Mouse (Mus musculus): ENCODE measurements around the gene Nptn. TPM values are rescaled to one million over a fixed set of nuclear protein-coding genes. Genes with fewer than 3 reads are reported as not detected.

The Nptn gene
- total RNA-seq, 2 experiments from 2014 or later, result 106 to 112 TPM

DNA sequence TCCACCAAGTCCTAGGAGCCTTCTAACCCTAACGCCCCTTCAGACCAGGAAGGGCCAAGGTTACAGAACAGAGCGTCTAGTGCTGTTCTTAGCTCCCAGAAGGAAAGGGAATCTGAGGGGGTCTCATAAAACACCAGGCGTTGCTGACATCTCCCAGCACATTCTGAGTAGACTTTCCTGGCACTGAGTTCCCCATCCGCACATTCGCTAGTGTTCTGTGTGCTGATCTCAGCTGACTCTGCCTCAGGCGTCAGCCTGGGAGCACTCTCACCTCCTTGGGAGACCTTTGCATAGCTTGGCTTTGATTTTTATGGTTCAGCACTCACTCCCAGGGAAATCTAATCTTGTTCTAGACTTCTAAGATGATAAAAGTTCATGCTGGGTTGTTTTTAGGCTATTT is 93.3 kb downstream of the Nptn start:
- DNase-seq, result no peak
- intact Hi-C loops (cut with DNase I), result no loop called here

DNA sequence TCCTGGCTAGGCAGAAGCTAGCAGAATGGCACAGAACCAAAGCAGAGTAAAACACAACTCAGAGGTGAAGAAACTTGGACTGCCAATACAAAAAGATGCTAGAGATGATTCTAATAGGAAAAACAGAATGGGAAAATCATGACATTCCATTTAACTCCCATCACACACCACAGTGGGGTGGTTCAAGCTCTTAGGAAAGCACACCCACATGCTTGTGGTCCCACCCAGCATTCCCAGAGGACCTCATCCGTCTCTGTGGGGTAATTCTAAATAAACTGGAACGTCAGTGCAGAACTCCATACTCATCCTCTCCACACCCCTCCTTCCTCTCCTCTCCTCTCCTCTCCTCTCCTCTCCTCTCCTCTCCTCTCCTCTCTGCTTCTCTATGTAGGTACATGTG is 99.4 kb downstream of the Nptn start:
- intact Hi-C loops (cut with DNase I), result no loop called here
- DNase-seq, result no peak

DNA sequence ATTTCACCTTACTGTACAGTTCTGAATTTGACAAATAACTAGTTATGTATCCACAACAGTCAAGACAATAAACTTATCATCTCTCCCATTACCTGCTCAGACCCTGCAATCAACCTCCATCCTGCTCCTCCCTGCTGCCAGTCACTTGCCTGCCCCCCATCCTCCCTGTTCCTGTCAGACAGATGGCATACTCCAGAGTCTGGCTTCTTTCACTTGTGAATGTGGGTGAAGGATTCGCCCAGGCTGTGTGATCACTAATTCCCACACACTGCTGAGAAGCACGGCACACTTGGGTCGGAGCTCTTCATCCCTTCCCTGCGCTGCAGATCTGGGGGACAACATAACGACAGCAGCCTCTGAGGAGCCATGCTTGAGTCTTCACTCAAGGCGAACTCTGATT is 100.1 kb downstream of the Nptn start:
- no peak for DNase-seq
- intact Hi-C loops (cut with DNase I), result no loop called here

DNA sequence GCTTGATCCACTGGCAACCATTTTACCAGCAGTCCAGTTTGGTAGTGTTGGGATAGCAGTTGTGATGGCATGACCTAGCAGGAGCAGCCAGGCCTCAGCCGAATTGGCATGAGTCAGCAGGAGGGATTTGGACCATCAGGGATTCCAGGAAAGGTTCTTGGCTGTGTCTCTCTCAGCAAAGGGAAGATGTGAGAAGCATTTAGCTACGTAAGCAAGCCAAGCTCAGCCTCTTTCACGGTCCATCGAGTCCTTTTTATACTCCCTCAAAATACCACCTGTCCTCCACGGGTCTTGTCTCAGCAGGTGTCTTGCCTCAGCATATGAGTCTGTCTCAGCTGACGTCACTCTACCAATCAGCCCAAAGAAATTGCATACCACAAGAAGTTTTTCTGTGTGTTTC is 101.3 kb downstream of the Nptn start:
- intact Hi-C loops (cut with DNase I), result no loop called here
- DNase-seq, result no peak

DNA sequence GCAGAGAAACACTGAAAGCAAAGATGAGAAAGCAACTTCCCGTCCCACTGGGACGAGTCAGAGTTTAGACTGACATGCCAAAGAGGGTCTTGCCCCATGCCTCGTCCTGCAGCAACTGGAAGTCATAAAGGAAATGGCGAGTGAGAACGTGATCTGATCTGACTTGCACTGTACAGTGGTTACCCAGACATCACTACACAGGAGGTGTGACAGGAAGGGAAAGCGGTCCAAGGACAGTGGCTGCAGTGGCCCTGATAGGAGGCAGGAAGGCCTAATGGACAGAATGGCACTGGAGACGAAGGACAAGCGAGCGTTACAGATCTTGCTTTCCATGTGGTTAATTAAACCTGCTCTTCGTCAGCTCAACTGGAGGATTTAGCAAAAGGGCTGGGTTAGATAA is 103.2 kb downstream of the Nptn start:
- intact Hi-C loops (cut with DNase I), result no loop called here
- DNase-seq, result no peak

DNA sequence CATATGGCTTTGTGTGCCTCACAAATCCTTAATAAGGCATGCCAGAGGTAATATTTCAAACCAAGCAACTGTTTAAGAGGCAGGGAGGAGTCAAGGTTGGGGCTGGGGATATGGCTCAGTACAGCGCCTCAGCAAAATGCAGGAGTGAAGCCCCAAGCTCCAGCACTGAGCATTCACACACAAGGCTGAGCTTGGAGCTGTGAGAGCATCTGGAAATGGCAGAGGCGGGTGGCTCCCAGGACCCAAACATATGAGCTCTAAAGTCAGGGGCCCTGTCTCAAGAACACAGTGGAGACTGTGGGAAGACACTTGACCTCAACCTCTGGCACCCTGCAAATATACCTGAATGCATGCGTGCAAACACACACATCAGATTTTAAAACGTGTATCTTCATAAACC is 106.0 kb downstream of the Nptn start:
- intact Hi-C loops (cut with DNase I), result no loop called here
- DNase-seq, result no peak

DNA sequence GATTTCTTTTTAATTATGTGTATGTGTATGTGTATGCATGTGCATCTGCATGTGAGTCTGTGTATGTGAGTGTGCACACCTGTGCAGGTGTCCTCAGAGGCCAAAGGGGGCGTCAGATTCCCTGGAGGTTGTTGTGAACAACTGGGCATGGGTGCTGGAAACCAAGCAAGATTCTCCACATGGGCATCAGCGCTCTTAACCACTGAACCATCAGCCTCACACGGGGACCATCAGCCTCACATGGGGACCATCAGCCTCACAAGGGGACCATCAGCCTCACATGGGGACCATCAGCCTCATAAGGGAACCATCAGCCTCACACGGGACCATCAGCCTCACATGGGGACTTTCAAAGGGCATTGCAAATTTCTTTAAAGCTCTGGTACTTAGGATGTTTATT is 108.7 kb downstream of the Nptn start:
- intact Hi-C loops (cut with DNase I), result no loop called here
- DNase-seq, result no peak

DNA sequence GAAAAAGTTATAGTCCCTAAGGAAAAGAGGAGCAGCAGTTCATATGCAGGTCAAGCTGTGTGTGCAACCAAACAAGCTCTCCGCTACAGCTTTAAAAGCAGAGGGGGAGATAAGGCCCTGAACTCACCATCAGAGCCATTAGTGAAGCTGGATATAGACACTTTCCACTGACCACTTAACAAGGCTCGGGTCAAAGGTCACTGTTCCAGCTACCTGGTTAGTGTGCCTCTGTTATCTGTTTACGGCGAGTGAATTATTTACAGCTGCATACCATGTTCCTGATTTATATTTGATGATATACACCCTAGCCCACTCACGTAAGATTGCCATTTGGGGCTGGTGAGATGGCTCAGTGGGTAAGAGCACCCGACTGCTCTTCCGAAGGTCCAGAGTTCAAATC is 109.4 kb downstream of the Nptn start:
- DNase-seq, result no peak
- intact Hi-C loops (cut with DNase I), result no loop called here

DNA sequence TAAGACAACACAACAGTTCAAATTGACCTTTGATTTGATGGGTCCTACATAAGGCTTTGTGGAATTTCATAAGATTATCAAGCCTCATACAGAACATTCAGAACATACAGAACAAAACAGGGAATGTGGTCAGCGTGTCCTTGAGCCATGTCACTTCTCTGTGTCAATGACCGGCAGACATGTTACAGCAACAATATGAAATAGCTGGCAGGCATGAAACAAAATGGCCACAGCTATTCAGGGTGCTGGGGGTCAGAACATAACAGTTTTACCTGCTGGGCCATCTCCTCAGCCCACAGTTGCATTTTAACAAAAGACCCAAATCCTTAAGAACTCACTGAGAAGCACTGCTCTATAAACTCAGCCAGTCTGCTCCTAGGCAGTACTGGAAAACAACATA is 116.4 kb downstream of the Nptn start:
- intact Hi-C loops (cut with DNase I), result no loop called here
- no peak for DNase-seq

DNA sequence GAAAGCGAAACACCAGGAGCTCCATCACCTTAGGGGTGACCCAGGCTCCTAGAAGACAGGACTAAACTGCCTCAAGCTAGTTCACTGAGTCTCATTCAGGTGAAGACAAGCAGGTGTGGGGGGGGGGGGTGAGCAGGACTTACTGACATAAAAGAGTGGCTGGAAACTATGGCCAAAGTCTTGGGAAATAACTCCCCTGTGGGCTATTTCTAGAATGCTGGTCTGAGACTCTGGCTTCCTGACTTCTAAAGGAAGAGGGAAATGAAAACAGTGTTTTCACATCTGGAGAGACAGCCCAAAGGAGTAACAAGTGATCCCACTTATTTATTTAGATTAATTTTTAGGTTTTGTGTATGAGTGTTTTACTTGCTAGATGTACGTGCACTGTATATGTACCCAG is 119.7 kb downstream of the Nptn start:
- intact Hi-C loops (cut with DNase I), result no loop called here
- DNase-seq, result no peak

DNA sequence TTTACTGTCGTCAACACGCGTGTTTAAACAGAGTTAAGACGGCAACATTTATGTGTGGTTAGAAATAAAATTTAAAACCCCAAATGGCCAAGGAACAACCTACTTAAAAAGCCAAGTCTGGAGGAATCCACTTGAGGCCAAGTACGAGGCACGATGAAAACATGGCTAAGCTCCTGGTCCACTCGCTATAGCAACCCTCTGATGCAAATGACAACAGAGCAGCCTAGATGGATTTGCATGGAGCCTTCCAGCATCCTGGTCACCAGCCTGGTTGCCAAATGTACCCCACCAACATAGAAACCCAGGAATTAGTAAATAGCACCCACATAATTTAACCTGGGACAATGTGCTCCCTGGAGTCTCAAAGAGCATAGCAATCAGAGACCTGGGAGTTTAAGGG is 121.7 kb downstream of the Nptn start:
- intact Hi-C loops (cut with DNase I), result no loop called here

DNA sequence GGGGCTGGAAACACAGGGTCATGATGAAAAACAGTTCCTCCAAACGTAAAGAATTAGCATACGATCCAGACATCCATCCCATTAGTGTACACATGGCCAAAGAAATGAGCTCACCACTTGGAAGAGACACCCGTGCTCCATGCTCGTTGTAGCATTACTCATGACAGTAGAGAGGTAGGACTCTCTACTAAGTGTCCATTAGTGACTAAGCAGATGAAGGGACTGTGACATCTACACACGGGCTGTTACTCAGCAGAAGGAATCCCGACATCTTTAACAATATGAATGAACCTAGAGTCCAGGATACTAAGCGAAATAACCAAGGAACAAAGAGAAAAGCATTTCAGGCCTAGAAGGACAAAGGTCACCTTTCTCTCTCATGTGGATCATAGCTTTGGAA is 124.0 kb downstream of the Nptn start:
- intact Hi-C loops (cut with DNase I), result no loop called here
- DNase-seq, result no peak

More for the DNA sequence above, 121.7 kb downstream of the Nptn start:
- no peak for DNase-seq

Other genes starting within 250 kb of the Nptn start
- not detected for gene Tbc1d21, start 211.8 kb upstream of the Nptn start, total RNA-seq (2021)
- 10 to 100 TPM; 13.7 to 15.6 TPM for gene Insyn1, start 93.6 kb upstream of the Nptn start, total RNA-seq (2021)
- gene Cd276, start 26.8 kb upstream of the Nptn start, total RNA-seq (2021), result 1 to 10 TPM; 8.8 to 9.9 TPM
- gene Rec114, start 161.7 kb downstream of the Nptn start, total RNA-seq (2021), result not detected
- 1 to 10 TPM; 1.4 to 1.8 TPM for gene Hcn4, start 241.2 kb downstream of the Nptn start, total RNA-seq (2021)

Measured in gastrocnemius, postnatal 36 days (tissue).